Mouse (Mus musculus) Patski (cell line): Measurements from ENCODE around the gene Calcoco2. TPM values are rescaled to one million over a fixed set of nuclear protein-coding genes. Genes with fewer than 3 reads are reported as not detected.
"Not testable (repeated sequence)": the region's sequence is repeated elsewhere in the genome, so short reads cannot be mapped to it uniquely, and the experiment has no call there.

Source experiments
- ATAC-seq: fragments of 100-300 bp; one replicate; pipeline ENCODE4 v1.8.0; 2021
- CTCF ChIA-PET: fragments of 350-600 bp; sonication (Branson Sonifier 250); formaldehyde crosslinking; loops from one replicate; lab custom pipeline; 2022; ENCODE audit warnings: inconsistent platforms; lab: Charles Lee
- POLR2A ChIA-PET: fragments of 350-600 bp; sonication (Branson Sonifier 250); formaldehyde crosslinking; loops from one replicate; lab custom pipeline; 2022; ENCODE audit warnings: antibody characterized with exemption, inconsistent platforms; lab: Charles Lee
- DNase-seq: peaks from one replicate; pipeline ENCODE4 v3.0.0-alpha.2; 2011; ENCODE audit warnings: low read depth, low spot score
- H3K27me3 ChIP-seq: fragments of 371-371 bp; one replicate; pipeline ENCODE4 v1.5.1; 2021
- CTCF ChIP-seq: fragments of 100-300 bp; IDR thresholded peaks from one replicate; pipeline ENCODE4 v1.5.1; 2021
- in situ Hi-C: fragments of 300-500 bp; cut with MboI; formaldehyde crosslinking; loops from 3 replicates; pipeline ENCODE4 v1.11.1; 2018; ENCODE audit warnings: low pct_unique_long_range_greater_than_20kb, mixed read lengths
- polyA plus RNA-seq: library from polyadenylated mRNA; unstranded; gene quantifications from one replicate; pipeline ENCODE4 v1.2.3, GENCODE M21; 2021

Calcoco2 gene
- polyA plus RNA-seq, 1 experiment from 2014 or later = not detected

GRCm38 (mm10) chr11:96119401-96119800 lies 7.6 kb upstream of the Calcoco2 start:
- no peaks in the 10 kb centered on the region for H3K27me3 ChIP-seq
- ATAC-seq (no peak), DNase-seq (no peak)
- TF ChIP-seq CTCF = no peak
- ChIA-PET CTCF (interaction anchor here (1.7 kb wide), 1 partner anchor 14 kb away, joined by 5 read pairs; the partner anchor contains the start of gene Ttll6), POLR2A (no interaction called here)
- in situ Hi-C loops = no loop called here

GRCm38 (mm10) chr11:96116925-96117324 lies 5.2 kb upstream of the Calcoco2 start:
- in situ Hi-C loops, CTCF ChIA-PET, H3K27me3 ChIP-seq, DNase-seq, ATAC-seq: not testable (repeated sequence)
- POLR2A ChIA-PET = interaction anchor here (1.1 kb wide), 1 partner anchor 25 kb away, joined by 3 read pairs; no protein-coding TSS in a partner anchor

GRCm38 (mm10) chr11:96116116-96116515 lies 4.4 kb upstream of the Calcoco2 start:
- in situ Hi-C loops = no loop called here
- DNase-seq (no peak), ATAC-seq (no peak)
- ChIA-PET CTCF (no interaction called here), POLR2A (interaction anchor here (1.1 kb wide), 1 partner anchor 25 kb away, joined by 3 read pairs; no protein-coding TSS in a partner anchor)
- no peak for TF ChIP-seq CTCF
- no peaks in the 10 kb centered on the region for H3K27me3 ChIP-seq

GRCm38 (mm10) chr11:96115416-96115815 lies 3.7 kb upstream of the Calcoco2 start:
- ATAC-seq (no peak), DNase-seq (no peak)
- POLR2A ChIA-PET = no interaction called here
- CTCF ChIA-PET = no interaction called here
- no peaks in the 10 kb centered on the region for H3K27me3 ChIP-seq
- in situ Hi-C loops = no loop called here
- no peak for TF ChIP-seq CTCF

GRCm38 (mm10) chr11:96114077-96114476 lies 2.3 kb upstream of the Calcoco2 start:
- H3K27me3 ChIP-seq = no peaks in the 10 kb centered on the region
- ATAC-seq (no peak), DNase-seq (no peak)
- CTCF ChIA-PET = no interaction called here
- in situ Hi-C loops = no loop called here
- POLR2A ChIA-PET = no interaction called here
- no peak for TF ChIP-seq CTCF

GRCm38 (mm10) chr11:96110950-96111349 lies 814 bp downstream of the Calcoco2 start:
- POLR2A ChIA-PET = not testable (repeated sequence)

GRCm38 (mm10) chr11:96108376-96108775 lies 3.4 kb downstream of the Calcoco2 start:
- DNase-seq (no peak), ATAC-seq (no peak)
- in situ Hi-C loops = no loop called here
- H3K27me3 ChIP-seq = no peaks in the 10 kb centered on the region
- POLR2A ChIA-PET = no interaction called here
- TF ChIP-seq CTCF = no peak
- CTCF ChIA-PET = interaction anchor here (1.1 kb wide), 1 partner anchor 25 kb away, joined by 3 read pairs; the partner anchor contains the start of gene Ttll6

More at GRCm38 (mm10) chr11:96110950-96111349, 814 bp downstream of the Calcoco2 start:
- CTCF ChIA-PET = interaction anchor here (2.2 kb wide), 1 partner anchor 18 kb away, joined by 6 read pairs; no protein-coding TSS in a partner anchor
- DNase-seq, in situ Hi-C loops, ATAC-seq, H3K27me3 ChIP-seq: not testable (repeated sequence)
- peak; percentile 55 for TF ChIP-seq CTCF

GRCm38 (mm10) chr11:96093361-96093760 lies 18.4 kb downstream of the Calcoco2 start:
- ChIA-PET CTCF (interaction anchor here (0.7 to 2.8 kb wide), 12 partner anchors 9 to 146 kb away, joined by 3 to 18 read pairs (median 4); partner anchors contain the start of gene Calcoco2), POLR2A (interaction anchor here (0.9 kb wide), 1 partner anchor 9 kb away, joined by 3 read pairs; no protein-coding TSS in a partner anchor)
- TF ChIP-seq CTCF = peak; percentile 89
- H3K27me3 ChIP-seq = no peaks in the 10 kb centered on the region
- in situ Hi-C loops = loop anchor here (5.0 kb wide), 2 partner anchors 39 to 139 kb away; partner anchors contain the start of gene Ttll6
- DNase-seq = no peak
- no peak for ATAC-seq

GRCm38 (mm10) chr11:96092674-96093291 lies 19.0 kb downstream of the Calcoco2 start:
- CTCF ChIA-PET = interaction anchor here (0.7 to 2.8 kb wide), 12 partner anchors 18 to 147 kb away, joined by 3 to 18 read pairs (median 4); partner anchors contain the start of gene Calcoco2
- DNase-seq (no peak), ATAC-seq (no peak)
- H3K27me3 ChIP-seq = no peaks in the 10 kb centered on the region
- POLR2A ChIA-PET = interaction anchor here (0.7 to 0.9 kb wide), 2 partner anchors 9 to 37 kb away, joined by 3 read pairs; no protein-coding TSS in a partner anchor
- in situ Hi-C loops = loop anchor here (5.0 kb wide), 2 partner anchors 40 to 140 kb away; partner anchors contain the start of gene Ttll6
- TF ChIP-seq CTCF = no peak

- no peak for DNase-seq
Measured at GRCm38 (mm10) chr11:96091073-96091472, 20.7 kb downstream of the Calcoco2 start.

More at GRCm38 (mm10) chr11:96091073-96091472, 20.7 kb downstream of the Calcoco2 start:
- CTCF ChIA-PET = interaction anchor here (0.8 kb wide), 1 partner anchor 263 kb away, joined by 3 read pairs; no protein-coding TSS in a partner anchor
- POLR2A ChIA-PET = interaction anchor here (0.8 kb wide), 1 partner anchor 25 kb away, joined by 3 read pairs; no protein-coding TSS in a partner anchor
- in situ Hi-C loops = loop anchor here (5.0 kb wide), 2 partner anchors 41 to 141 kb away; partner anchors contain the start of gene Ttll6
- no peaks in the 10 kb centered on the region for H3K27me3 ChIP-seq
- ATAC-seq = no peak
- peak; percentile 65 for TF ChIP-seq CTCF
